Mouse (Mus musculus): Measurements from ENCODE around the gene Kcp. TPM values are rescaled to one million over a fixed set of nuclear protein-coding genes. Genes with fewer than 3 reads are reported as not detected.

Kcp gene
- polyA plus RNA-seq, 1 experiment from 2014 or later: 15.1 TPM

DNA sequence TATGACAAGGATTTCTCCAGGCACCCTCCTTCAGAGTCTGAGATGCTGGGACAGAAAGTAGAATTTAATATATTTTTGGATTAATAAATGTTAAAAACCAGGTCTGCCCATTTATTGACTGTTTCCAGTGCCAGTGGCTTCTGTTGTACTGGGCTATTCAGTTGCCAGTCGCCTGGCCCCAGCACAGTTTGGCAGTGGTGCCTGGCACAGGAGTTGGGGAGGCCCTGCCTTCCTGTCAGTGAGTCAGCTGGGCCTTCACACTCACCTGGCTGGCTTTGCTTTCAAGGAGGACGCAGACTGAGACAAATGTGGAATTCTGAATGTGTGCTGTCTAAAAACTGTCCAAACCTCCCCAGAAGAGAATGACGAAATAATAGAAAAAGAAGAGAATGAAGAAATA is 29.5 kb upstream of the Kcp start:
- Histone ChIP-seq H3K36me3 (ENCODE audit: control insufficient read depth, insufficient read depth, low read length) (peaks cover 16% of the 10 kb centered on the region), H3K4me3 (ENCODE audit: low read depth, low read length) (no peak overlapping the region), H3K27ac (ENCODE audit: low read depth, low read length) (no peak overlapping the region), H3K4me1 (ENCODE audit: control insufficient read depth, insufficient read depth, low read length) (no peaks in the 10 kb centered on the region), H3K27me3 (ENCODE audit: control insufficient read depth, insufficient read depth, low read length) (no peaks in the 10 kb centered on the region), H3K4me2 (ENCODE audit: low read depth, low read length) (no peak overlapping the region), H3K9me3 (ENCODE audit: control insufficient read depth, low read length) (no peaks in the 10 kb centered on the region), H3K9ac (replicated peaks; ENCODE audit: low read depth, low read length) (no peak overlapping the region)
- ATAC-seq (ENCODE audit: low read depth): no peak
- WGBS: 88% methylated on average over 3 of the region's 3 CpGs

DNA sequence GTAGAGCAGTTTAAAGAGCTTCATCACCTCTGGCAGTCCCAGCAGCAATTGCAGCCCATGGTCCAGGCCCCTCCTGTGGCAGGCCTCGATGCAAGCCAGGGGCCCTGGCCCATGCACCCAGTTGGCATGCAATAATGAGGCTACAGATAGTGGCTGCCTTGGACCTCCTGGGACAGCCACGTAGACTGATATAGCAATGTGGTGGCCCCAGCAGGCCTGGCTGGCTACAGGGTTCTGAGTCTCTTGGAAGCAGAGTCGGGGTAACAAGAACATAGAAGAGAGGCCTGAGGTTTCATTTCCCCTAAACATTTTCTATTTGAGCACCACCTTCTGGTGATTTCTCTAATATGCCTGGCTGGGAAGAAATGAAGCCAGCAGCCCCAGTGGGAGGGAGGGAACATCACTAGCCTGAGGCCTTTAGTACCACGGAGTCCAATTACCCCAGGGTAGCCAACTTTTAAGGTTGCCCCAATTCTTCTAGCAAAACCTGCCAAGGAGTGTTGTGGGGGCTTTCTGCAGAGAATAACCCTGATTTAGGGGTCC is 29.0 kb upstream of the Kcp start:
- H3K27ac ChIP-seq (ENCODE audit: low read depth, low read length): no peak overlapping the region
- ATAC-seq (ENCODE audit: low read depth): no peak
- WGBS: 82% methylated on average over 4 of the region's 4 CpGs

DNA sequence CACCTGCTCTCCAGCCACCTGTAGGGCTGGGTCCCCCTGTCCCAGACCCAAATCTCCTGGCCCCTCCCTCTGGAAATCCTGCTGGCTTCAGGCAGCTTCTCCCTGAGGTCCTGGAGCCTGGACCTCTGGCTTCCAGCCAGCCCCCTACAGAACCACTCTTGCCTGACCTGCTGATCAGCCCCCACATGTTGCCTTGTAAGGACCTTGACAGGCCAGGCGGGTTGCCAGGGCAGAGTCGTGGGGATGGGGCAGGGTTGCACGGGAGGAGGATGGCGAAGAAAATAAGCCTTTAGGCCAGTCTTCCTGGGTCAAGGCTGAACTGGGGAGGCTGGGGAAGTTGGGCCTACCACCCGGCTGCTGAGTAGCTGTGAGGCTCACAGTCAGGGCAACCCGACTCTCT is 27.6 kb upstream of the Kcp start:
- 80% methylated on average over 6 of the region's 6 CpGs for WGBS
- no peak overlapping the region for H3K9ac ChIP-seq (replicated peaks; ENCODE audit: low read depth, low read length)
- H3K4me1 ChIP-seq (ENCODE audit: control insufficient read depth, insufficient read depth, low read length): no peaks in the 10 kb centered on the region
- H3K4me2 ChIP-seq (ENCODE audit: low read depth, low read length): no peak overlapping the region
- H3K27ac ChIP-seq (ENCODE audit: low read depth, low read length): no peak overlapping the region
- H3K9me3 ChIP-seq (ENCODE audit: control insufficient read depth, low read length): no peaks in the 10 kb centered on the region
- ATAC-seq (ENCODE audit: low read depth): no peak
- no peak overlapping the region for H3K4me3 ChIP-seq (ENCODE audit: low read depth, low read length)
- 0 out of 2 replicates have a peak, but pooled peaks cover 1% of the 10 kb centered on the region for H3K36me3 ChIP-seq (ENCODE audit: control insufficient read depth, insufficient read depth, low read length)
- 0 out of 2 replicates have a peak, but pooled peaks cover 2% of the 10 kb centered on the region for H3K27me3 ChIP-seq (ENCODE audit: control insufficient read depth, insufficient read depth, low read length)

More for the DNA sequence above, 29.0 kb upstream of the Kcp start:
- Histone ChIP-seq H3K9me3 (ENCODE audit: control insufficient read depth, low read length) (no peaks in the 10 kb centered on the region), H3K27me3 (ENCODE audit: control insufficient read depth, insufficient read depth, low read length) (no peaks in the 10 kb centered on the region), H3K9ac (replicated peaks; ENCODE audit: low read depth, low read length) (no peak overlapping the region), H3K4me3 (ENCODE audit: low read depth, low read length) (no peak overlapping the region), H3K36me3 (ENCODE audit: control insufficient read depth, insufficient read depth, low read length) (peaks cover 11% of the 10 kb centered on the region; the same call in 1 of the 2 replicates), H3K4me1 (ENCODE audit: control insufficient read depth, insufficient read depth, low read length) (no peaks in the 10 kb centered on the region), H3K4me2 (ENCODE audit: low read depth, low read length) (no peak overlapping the region)

DNA sequence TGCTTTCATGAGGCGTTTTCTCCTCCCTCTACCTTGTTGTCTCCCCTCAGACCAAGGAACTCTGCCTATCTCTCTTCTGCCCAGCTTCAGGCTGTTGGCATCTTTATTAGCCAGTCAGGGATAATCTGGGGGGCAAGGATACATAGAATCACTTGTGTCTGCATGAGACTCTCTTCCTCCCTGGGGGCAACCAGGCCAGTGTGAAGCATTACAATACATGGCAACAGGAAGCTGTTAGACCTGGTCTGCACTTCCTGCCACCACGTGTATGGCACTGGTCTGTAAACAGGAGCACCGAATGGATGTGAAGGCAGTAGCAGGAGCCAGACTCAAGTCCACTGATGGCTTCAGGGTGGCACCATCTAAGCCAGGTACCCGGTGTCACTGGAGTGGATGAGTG is 22.3 kb upstream of the Kcp start:
- Histone ChIP-seq H3K4me1 (ENCODE audit: control insufficient read depth, insufficient read depth, low read length) (peaks cover 15% of the 10 kb centered on the region), H3K4me2 (ENCODE audit: low read depth, low read length) (no peak overlapping the region), H3K9ac (replicated peaks; ENCODE audit: low read depth, low read length) (no peak overlapping the region), H3K36me3 (ENCODE audit: control insufficient read depth, insufficient read depth, low read length) (no peaks in the 10 kb centered on the region), H3K27me3 (ENCODE audit: control insufficient read depth, insufficient read depth, low read length) (peaks cover 20% of the 10 kb centered on the region), H3K9me3 (ENCODE audit: control insufficient read depth, low read length) (no peaks in the 10 kb centered on the region), H3K4me3 (ENCODE audit: low read depth, low read length) (no peak overlapping the region), H3K27ac (ENCODE audit: low read depth, low read length) (no peak overlapping the region)
- 59% methylated on average over 4 of the region's 4 CpGs for WGBS
- ATAC-seq (ENCODE audit: low read depth): no peak

DNA sequence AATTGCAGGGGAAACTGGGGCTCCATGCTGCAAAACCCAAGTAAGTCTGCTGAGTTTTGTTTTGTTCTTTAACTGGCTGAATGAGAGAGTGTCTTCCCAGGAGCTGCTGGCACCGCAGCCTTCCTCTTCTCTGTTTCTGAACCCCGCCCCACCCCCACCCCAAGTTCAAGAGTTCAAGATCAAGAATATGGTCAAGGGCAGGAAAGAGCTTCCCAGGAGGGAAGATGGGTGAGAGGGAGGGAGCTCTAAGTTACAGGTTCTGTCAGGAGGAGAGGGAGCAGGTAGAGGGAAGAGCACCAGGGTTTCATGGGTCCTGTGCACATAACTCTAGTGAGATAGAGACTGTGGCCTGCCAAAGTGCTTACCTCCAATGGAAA is 21.7 kb upstream of the Kcp start:
- Histone ChIP-seq H3K4me1 (ENCODE audit: control insufficient read depth, insufficient read depth, low read length) (peaks cover 15% of the 10 kb centered on the region), H3K4me2 (ENCODE audit: low read depth, low read length) (no peak overlapping the region), H3K9ac (replicated peaks; ENCODE audit: low read depth, low read length) (no peak overlapping the region), H3K9me3 (ENCODE audit: control insufficient read depth, low read length) (no peaks in the 10 kb centered on the region), H3K27ac (ENCODE audit: low read depth, low read length) (no peak overlapping the region), H3K36me3 (ENCODE audit: control insufficient read depth, insufficient read depth, low read length) (no peaks in the 10 kb centered on the region), H3K27me3 (ENCODE audit: control insufficient read depth, insufficient read depth, low read length) (peaks cover 20% of the 10 kb centered on the region), H3K4me3 (ENCODE audit: low read depth, low read length) (no peak overlapping the region)
- WGBS: 27% methylated on average over 2 of the region's 2 CpGs
- ATAC-seq (ENCODE audit: low read depth): no peak

DNA sequence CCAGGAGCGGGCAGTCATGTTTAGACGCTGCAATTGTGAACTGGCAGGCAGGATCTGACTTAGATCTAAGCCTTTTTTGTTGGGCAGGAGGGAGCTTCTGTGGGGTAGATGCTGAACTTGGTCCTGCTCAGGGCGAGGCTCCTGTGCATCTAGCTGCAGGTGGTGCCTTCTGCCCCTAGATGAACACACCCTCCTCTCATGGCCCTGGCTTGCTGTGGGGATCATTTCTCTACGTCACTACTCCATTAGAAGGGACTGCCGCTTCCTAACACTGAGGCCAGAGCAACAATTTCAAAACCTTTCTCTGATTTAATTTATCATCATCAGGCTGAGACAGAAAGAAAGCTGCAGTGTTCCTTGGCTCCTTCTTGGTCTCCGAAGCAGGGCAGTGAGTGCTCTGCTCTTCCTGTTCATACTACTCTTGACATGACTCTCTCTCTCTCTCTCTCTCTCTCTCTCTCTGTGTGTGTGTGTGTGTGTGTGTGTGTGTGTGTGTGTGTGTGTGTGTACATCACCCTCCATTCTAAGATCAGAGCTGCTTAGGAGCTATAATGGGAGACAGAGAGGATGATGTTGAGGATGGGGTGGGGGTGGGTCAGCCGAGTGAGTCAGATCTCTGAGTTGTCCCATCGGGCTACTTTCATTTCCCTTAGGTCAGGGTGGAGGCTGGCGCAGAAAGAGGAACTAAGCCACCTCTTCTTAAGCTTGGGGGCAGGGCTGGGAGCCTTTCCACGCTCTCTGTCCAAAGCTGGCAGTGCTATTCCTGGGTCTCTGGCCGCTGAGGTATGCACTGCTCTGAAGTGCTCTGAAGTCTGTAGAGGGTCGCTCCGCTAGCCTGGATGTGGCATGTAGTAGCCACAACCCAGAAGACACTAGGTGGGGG is 21.1 kb upstream of the Kcp start:
- no peak overlapping the region for H3K9ac ChIP-seq (replicated peaks; ENCODE audit: low read depth, low read length)
- no peaks in the 10 kb centered on the region for H3K9me3 ChIP-seq (ENCODE audit: control insufficient read depth, low read length)
- H3K4me3 ChIP-seq (ENCODE audit: low read depth, low read length): no peak overlapping the region
- H3K36me3 ChIP-seq (ENCODE audit: control insufficient read depth, insufficient read depth, low read length): no peaks in the 10 kb centered on the region
- no peak overlapping the region for H3K27ac ChIP-seq (ENCODE audit: low read depth, low read length)
- H3K27me3 ChIP-seq (ENCODE audit: control insufficient read depth, insufficient read depth, low read length): peaks cover 20% of the 10 kb centered on the region
- H3K4me1 ChIP-seq (ENCODE audit: control insufficient read depth, insufficient read depth, low read length): peaks cover 15% of the 10 kb centered on the region
- H3K4me2 ChIP-seq (ENCODE audit: low read depth, low read length): no peak overlapping the region
- no peak for ATAC-seq (ENCODE audit: low read depth)
- 31% methylated on average over 13 of the region's 13 CpGs for WGBS

DNA sequence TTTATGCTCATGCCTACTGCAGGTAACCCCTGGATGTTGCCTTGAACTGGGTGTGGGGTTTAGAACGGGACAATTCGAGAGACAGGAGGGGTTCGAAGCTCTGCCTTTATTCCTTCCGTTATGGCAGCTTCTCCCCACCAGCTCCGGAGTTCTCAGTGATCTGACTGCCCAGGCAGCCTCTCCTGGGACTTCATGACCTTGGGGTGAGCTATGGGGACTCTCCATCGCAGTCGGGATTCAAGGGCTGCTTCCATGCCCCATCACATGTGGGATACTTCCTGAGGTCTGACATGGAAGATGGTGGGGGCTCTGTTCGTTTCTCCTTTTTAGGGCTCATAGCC is 20.4 kb upstream of the Kcp start:
- Histone ChIP-seq H3K9me3 (ENCODE audit: control insufficient read depth, low read length) (no peaks in the 10 kb centered on the region), H3K27ac (ENCODE audit: low read depth, low read length) (no peak overlapping the region), H3K4me1 (ENCODE audit: control insufficient read depth, insufficient read depth, low read length) (peaks cover 15% of the 10 kb centered on the region), H3K4me2 (ENCODE audit: low read depth, low read length) (no peak overlapping the region), H3K9ac (replicated peaks; ENCODE audit: low read depth, low read length) (no peak overlapping the region), H3K27me3 (ENCODE audit: control insufficient read depth, insufficient read depth, low read length) (peaks cover 20% of the 10 kb centered on the region), H3K36me3 (ENCODE audit: control insufficient read depth, insufficient read depth, low read length) (no peaks in the 10 kb centered on the region), H3K4me3 (ENCODE audit: low read depth, low read length) (no peak overlapping the region)
- WGBS: 12% methylated on average over 8 of the region's 8 CpGs
- no peak for ATAC-seq (ENCODE audit: low read depth)

DNA sequence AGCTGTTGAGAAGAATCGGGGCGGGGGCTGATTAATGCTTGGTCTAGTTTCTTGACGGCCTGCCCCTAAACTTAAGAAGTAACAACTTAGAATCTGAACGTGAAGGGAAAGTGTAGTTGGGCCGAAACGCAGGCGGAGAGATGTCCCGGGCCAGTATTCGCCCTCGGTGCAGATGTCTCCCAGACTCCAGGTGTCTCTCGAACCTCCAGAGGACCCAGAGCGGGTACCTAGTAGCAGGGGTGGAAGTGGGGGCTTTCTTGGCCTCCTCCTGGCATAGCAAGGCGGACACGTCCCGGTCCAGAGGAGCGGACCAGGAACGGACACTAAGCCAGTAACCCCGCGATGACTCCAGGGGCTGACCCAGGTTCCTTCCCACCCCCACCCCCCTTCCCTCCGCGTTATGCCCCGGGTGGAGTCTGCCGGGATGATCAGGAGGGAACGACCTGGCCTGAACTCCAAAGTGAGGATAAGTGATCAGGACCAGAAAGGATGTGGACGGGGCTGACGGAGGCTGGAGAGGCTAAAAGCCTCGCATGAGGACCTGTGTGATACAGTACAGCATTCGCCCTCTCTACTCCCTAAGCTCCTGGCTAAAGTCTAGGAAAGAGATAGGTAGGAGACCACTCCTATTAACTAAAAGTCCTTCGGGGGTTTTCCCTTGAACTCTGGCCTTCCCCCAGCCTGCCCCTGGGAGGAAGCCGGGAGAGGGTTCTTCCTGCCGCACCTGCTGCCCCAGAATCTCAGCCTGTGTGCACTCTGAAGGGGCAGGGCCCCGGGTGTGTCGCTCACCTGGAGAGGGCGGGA is 19.8 kb upstream of the Kcp start:
- WGBS: 4% methylated on average over 31 of the region's 34 CpGs
- Histone ChIP-seq H3K36me3 (ENCODE audit: control insufficient read depth, insufficient read depth, low read length) (no peaks in the 10 kb centered on the region), H3K9me3 (ENCODE audit: control insufficient read depth, low read length) (no peaks in the 10 kb centered on the region), H3K4me2 (ENCODE audit: low read depth, low read length) (peak overlapping the region; percentile 96), H3K4me3 (ENCODE audit: low read depth, low read length) (peak overlapping the region; percentile 42; the same call in 1 of the 2 replicates), H3K9ac (replicated peaks; ENCODE audit: low read depth, low read length) (peak overlapping the region; percentile 21; the same call in 1 of the 2 replicates), H3K27ac (ENCODE audit: low read depth, low read length) (no peak overlapping the region), H3K27me3 (ENCODE audit: control insufficient read depth, insufficient read depth, low read length) (peaks cover 20% of the 10 kb centered on the region), H3K4me1 (ENCODE audit: control insufficient read depth, insufficient read depth, low read length) (peaks cover 15% of the 10 kb centered on the region)
- ATAC-seq (ENCODE audit: low read depth): no peak
